Mouse (Mus musculus): ENCODE measurements at regions not wholly inside any gene's neighbourhood (a gene's known extent, or its start where the extent isn't known, plus 50 kb on each side); places are given as distances from the start of the nearest gene placed in this dataset.

GRCm38 (mm10) chr17:16516173-16516572 is 547.7 kb upstream of the Zfp960 start:
- TF ChIP-seq CTCF (IDR thresholded peaks at IDR 0.05; ENCODE audit: low read depth, low read length) (no peak), POLR2A (IDR thresholded peaks at IDR 0.05; ENCODE audit: borderline replicate concordance, low read depth, low read length) (no peak)
